Mouse (Mus musculus) intestine, embryonic 16.5 days (tissue): Measurements from ENCODE around the gene Itgb5. TPM values are rescaled to one million over a fixed set of nuclear protein-coding genes. Genes with fewer than 3 reads are reported as not detected.
A peak's percentile ranks its signal among the peaks of the same experiment; 100 is the strongest.

Experiments
- ATAC-seq: fragments of 200-750 bp; cut with Nextera tagmentation; 2 replicates; pipeline ENCODE4 v1.8.0; 2017; ENCODE audit warnings: moderate TSS enrichment, moderate library complexity
- H3K27ac ChIP-seq: fragments of 300-500 bp; sonication (generic); 2 replicates; pipeline ENCODE4 v1.5.1; 2014; ENCODE audit warnings: mild to moderate bottlenecking, low read length
- H3K27me3 ChIP-seq: fragments of 300-500 bp; sonication (generic); replicated peaks from 2 replicates; pipeline ENCODE4 v1.6.1; 2014; ENCODE audit warnings: low read length, control low read depth, mixed read lengths; ENCODE audit not compliant: control insufficient read depth, insufficient read depth
- H3K36me3 ChIP-seq: fragments of 300-500 bp; sonication (generic); 2 replicates; pipeline ENCODE4 v1.6.1; 2014; ENCODE audit warnings: low read length, control low read depth; ENCODE audit not compliant: control insufficient read depth, insufficient read depth
- H3K4me1 ChIP-seq: fragments of 300-500 bp; sonication (generic); 2 replicates; pipeline ENCODE4 v1.6.1; 2014; ENCODE audit warnings: low read length, control low read depth, mixed read lengths; ENCODE audit not compliant: control insufficient read depth, insufficient read depth
- H3K4me2 ChIP-seq: fragments of 300-500 bp; sonication (generic); 2 replicates; pipeline ENCODE4 v1.6.1; 2014; ENCODE audit warnings: low read depth, low read length, control low read depth
- H3K4me3 ChIP-seq: fragments of 300-500 bp; sonication (generic); 2 replicates; pipeline ENCODE4 v1.5.1; 2014; ENCODE audit warnings: mild to moderate bottlenecking, low read length
- H3K9ac ChIP-seq: fragments of 300-500 bp; sonication (generic); 2 replicates; pipeline ENCODE4 v1.6.1; 2014; ENCODE audit warnings: low read depth, low read length
- H3K9me3 ChIP-seq: fragments of 300-500 bp; sonication (generic); 2 replicates; pipeline ENCODE4 v1.6.1; 2016; ENCODE audit warnings: low read length, control low read depth; ENCODE audit not compliant: control insufficient read depth
- WGBS: fragments of 180-500 bp; shearing (Covaris S2); extraction: QIAGEN DNeasy Blood & Tissue Kit; methylation state at CpG from one replicate; pipeline ENCODE4 v1.1.7; 2014; 5-methylcytosine and 5-hydroxymethylcytosine counted together
- polyA plus RNA-seq: library from polyadenylated mRNA; unstranded; fragments of >200 nt; fragmentation: Nextera tagmentation; extraction: Ambion mirVana; gene quantifications from 2 replicates; pipeline ENCODE4 v1.2.1, GENCODE M21; 2015

The Itgb5 gene
- polyA plus RNA-seq, result 6.6 and 9.3 TPM in 2 replicates

GRCm38 (mm10) chr16:33829301-33829831 lies at the start of gene Itgb5:
Itgb5 (plus strand) TSS chr16:33829665.
- Histone ChIP-seq H3K4me2 (peak within 1 kb of the TSS; percentile 69), H3K9ac (peak within 1 kb of the TSS; percentile 87), H3K4me1 (peaks cover 22% of the 10 kb centered on the region), H3K9me3 (no peaks in the 10 kb centered on the region), H3K4me3 (peak within 1 kb of the TSS; percentile 92), H3K27me3 (no peaks in the 10 kb centered on the region), H3K36me3 (no peaks in the 10 kb centered on the region), H3K27ac (peak within 1 kb of the TSS; percentile 87)
- ATAC-seq, result peak; percentile 85
- under 1% methylated on average over 42 of the region's 43 CpGs for WGBS

DNA sequence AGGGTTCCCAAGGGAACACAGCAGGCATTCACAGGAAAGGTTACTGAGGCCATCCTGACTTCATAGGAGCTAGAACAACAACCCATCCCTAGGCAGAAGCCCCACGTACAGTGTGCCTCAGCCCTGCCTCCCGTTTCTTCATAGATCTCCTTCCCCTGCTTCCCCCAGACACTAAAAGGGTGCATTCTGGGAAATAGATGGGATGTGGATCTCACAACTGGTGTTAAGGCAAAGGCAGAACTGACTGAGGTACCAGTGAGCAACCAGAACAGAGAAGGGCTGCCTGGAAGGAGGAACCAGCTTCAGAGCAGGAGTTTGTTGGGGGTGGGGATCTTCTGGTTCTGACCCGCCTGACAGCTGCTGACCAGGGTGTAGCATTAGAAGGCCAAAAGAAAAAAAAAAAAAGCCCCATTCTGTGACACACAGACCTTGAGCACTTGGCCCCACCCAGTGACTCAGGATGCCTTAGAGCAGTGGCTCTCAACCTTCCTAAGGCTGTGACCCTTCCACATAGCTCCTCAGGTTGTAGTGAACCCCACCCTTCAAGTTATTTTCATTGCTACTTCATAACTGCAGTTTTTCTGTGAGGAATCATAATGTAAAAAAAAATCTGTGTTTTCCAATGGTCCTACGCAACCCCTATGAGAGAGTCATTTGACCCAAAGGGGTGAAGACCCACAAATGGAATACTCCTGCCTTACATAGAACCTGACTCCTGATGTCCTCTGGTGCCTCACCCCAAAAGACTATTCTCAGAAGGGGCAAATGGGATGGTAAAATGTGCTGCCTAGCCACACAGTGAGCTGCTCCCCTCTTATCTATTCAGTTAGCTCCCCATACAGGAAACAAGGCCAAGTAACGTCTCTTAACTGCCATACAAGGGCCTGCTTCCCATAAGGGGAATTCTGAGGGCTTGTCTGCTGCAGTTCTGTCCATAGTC lies 47.4 kb upstream of the Itgb5 start:
- Histone ChIP-seq H3K27me3 (no peaks in the 10 kb centered on the region), H3K27ac (peak overlapping the region; percentile 58), H3K9me3 (no peaks in the 10 kb centered on the region), H3K4me2 (no peak overlapping the region), H3K4me1 (peaks cover 21% of the 10 kb centered on the region), H3K9ac (no peak overlapping the region), H3K36me3 (no peaks in the 10 kb centered on the region), H3K4me3 (no peak overlapping the region)
- ATAC-seq, result peak; percentile 43
- WGBS, result 63% methylated on average over 5 of the region's 5 CpGs

GRCm38 (mm10) chr16:33782729-33783091 lies 46.8 kb upstream of the Itgb5 start:
- H3K9ac ChIP-seq, result no peak overlapping the region
- no peak overlapping the region for H3K4me2 ChIP-seq
- H3K27ac ChIP-seq, result peak overlapping the region; percentile 58
- ATAC-seq, result no peak
- H3K9me3 ChIP-seq, result no peaks in the 10 kb centered on the region
- H3K36me3 ChIP-seq, result no peaks in the 10 kb centered on the region
- H3K4me1 ChIP-seq, result peaks cover 22% of the 10 kb centered on the region
- WGBS, result 68% methylated on average over 1 of the region's 1 CpGs
- no peaks in the 10 kb centered on the region for H3K27me3 ChIP-seq
- no peak overlapping the region for H3K4me3 ChIP-seq

DNA sequence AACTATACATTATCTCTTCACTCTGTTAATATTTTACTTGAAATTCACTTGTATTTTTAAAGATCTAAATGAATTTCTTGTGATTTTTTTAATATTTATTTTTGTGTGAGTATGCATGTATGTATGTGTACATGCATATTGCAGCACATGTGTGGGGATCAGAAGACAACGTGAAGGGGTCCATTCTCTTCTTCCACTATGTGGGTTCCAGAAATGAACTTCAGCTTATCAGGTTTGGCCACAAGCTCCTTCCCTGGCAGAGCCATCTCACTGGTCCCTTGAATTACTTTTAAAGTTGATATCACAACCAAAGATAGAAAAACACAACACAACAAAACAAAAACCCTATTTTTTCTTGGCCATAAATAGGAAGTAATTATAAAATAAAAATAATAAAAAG lies 44.9 kb upstream of the Itgb5 start:
- 82% methylated on average over 1 of the region's 1 CpGs for WGBS
- Histone ChIP-seq H3K4me1 (peaks cover 20% of the 10 kb centered on the region), H3K27ac (no peak overlapping the region), H3K4me2 (no peak overlapping the region), H3K9me3 (no peaks in the 10 kb centered on the region), H3K27me3 (no peaks in the 10 kb centered on the region), H3K4me3 (no peak overlapping the region), H3K36me3 (no peaks in the 10 kb centered on the region), H3K9ac (no peak overlapping the region)
- no peak for ATAC-seq

DNA sequence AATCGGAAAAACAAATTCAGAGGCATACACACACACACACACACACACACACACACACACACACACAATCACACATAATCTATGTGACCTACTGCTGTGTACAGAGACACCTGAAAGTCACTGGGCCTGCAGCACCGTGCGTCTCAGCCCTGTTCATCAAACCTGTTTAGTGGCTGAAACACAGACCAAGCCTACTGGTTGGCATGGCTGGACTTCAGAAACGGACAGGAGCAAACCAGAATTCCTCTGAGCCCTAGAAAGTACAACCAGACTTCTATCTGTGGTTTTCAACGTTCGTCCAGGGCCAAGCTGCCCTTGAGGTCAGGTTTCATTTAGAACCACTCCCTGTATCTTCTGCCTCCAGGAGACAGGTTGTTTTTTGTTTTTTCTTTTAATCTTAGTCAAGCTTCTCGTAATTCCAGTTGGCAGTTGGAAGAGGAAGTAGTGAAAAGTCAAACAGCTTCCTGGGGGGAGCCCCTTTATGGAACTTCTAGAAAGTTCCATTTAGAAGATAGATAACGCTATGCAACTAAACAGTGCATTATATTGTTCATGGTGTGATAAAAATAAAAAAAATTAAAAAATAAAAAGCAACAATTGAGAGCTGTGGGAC lies 44.3 kb upstream of the Itgb5 start:
- Histone ChIP-seq H3K9me3 (no peaks in the 10 kb centered on the region), H3K4me1 (peaks cover 24% of the 10 kb centered on the region), H3K27me3 (no peaks in the 10 kb centered on the region), H3K4me2 (peak overlapping the region; percentile 20; the same call in 1 of the 2 replicates), H3K4me3 (peak overlapping the region; percentile 12), H3K27ac (peak overlapping the region; percentile 92), H3K9ac (no peak overlapping the region), H3K36me3 (no peaks in the 10 kb centered on the region)
- WGBS, result 47% methylated on average over 8 of the region's 8 CpGs
- ATAC-seq, result no peak

GRCm38 (mm10) chr16:33786657-33787390 lies 42.6 kb upstream of the Itgb5 start:
- H3K27ac ChIP-seq, result peak overlapping the region; percentile 92
- peak overlapping the region; percentile 2; the same call in 1 of the 2 replicates for H3K4me3 ChIP-seq
- peaks cover 20% of the 10 kb centered on the region for H3K4me1 ChIP-seq
- H3K4me2 ChIP-seq, result 0 out of 2 replicates have a peak overlapping the region, but pooled peaks have one; percentile 8
- ATAC-seq, result peak; percentile 95
- WGBS, result 55% methylated on average over 7 of the region's 7 CpGs
- H3K27me3 ChIP-seq, result no peaks in the 10 kb centered on the region
- no peaks in the 10 kb centered on the region for H3K9me3 ChIP-seq
- no peaks in the 10 kb centered on the region for H3K36me3 ChIP-seq
- H3K9ac ChIP-seq, result peak overlapping the region; percentile 41

DNA sequence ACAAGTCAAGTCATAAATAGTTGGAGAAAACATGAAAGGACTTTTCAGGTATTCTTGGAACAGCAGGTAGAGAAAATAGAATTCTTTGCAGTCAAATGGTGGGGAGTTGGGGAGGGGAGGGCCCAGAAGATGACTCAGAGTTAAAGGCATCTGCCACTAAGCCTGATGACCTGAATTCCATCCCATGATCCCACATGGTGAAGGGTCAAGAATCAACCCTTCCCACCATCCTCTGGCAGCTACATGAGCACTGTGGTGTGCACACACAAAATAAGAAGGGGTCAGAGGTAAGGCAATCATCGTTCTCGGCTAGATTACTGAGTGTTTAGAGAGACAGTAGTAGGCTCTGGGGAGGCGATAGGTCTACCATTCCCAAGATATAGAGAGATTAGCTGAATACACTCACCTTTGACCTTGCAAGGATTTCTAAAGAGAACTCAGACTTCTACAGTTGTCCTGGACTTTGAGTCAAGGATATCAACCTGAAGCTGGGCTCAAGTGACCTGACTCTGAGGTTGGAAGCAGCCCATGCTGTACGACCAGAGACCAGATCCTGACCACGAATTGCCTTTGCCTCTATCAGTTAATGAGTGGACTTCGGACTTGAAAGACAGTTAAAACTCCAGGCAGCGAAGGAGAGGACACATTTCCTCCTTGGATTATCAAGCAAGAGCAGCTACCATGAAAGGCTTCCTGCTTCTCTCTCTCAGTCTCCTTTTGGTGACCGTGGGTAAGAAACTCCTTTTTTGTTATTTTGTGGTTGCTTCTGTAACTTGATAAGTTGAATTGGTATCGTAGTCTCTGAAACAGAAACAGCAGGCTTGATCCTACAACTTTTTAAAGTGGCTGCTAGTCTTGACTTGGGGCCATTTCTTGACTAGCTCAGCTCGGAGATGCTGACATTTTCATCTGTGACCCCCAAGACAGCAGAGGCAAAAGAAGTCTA lies 35.3 kb upstream of the Itgb5 start, which contains the start of gene Muc13:
Gene Muc13 (plus strand): TSS at position 192 of the 946 bp plus-strand sequence.
- peak within 1 kb of the TSS; percentile 40 for H3K4me2 ChIP-seq
- no peaks in the 10 kb centered on the region for H3K27me3 ChIP-seq
- no peaks in the 10 kb centered on the region for H3K9me3 ChIP-seq
- ATAC-seq, result peak; percentile 90
- H3K4me3 ChIP-seq, result peak within 1 kb of the TSS; percentile 53
- H3K36me3 ChIP-seq, result no peaks in the 10 kb centered on the region
- peaks cover 10% of the 10 kb centered on the region; the same call in 1 of the 2 replicates for H3K4me1 ChIP-seq
- peak within 1 kb of the TSS; percentile 94 for H3K27ac ChIP-seq
- WGBS, result 63% methylated on average over 10 of the region's 10 CpGs
- peak within 1 kb of the TSS; percentile 72 for H3K9ac ChIP-seq

DNA sequence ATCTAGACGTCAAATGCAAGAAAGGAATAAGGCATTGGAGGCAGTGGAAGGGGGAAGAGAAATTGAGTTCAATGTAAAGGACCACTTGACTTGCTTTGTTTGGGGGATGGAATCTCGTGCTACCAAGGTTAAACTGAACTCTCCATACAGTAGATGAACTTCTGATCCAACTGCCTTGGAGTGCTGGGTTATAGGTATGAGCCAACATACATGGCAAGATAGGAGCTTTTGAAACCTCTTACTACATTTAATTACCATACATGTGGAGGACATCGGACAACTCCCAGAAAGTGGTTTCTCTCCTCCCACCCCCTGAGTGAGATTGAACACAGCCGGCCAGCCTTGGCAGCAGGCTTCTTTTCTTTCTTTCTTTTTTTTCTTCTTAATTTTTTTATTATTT lies 34.4 kb upstream of the Itgb5 start:
- H3K27ac ChIP-seq, result peak overlapping the region; percentile 94
- no peak for ATAC-seq
- no peaks in the 10 kb centered on the region for H3K36me3 ChIP-seq
- H3K9me3 ChIP-seq, result no peaks in the 10 kb centered on the region
- peaks cover 6% of the 10 kb centered on the region; the same call in 1 of the 2 replicates for H3K4me1 ChIP-seq
- peak overlapping the region; percentile 72 for H3K9ac ChIP-seq
- WGBS, result 48% methylated on average over 4 of the region's 4 CpGs
- H3K27me3 ChIP-seq, result no peaks in the 10 kb centered on the region
- peak overlapping the region; percentile 53 for H3K4me3 ChIP-seq
- H3K4me2 ChIP-seq, result peak overlapping the region; percentile 6; the same call in 1 of the 2 replicates
